Mouse (Mus musculus): Measurements from ENCODE around the gene Utp4. TPM values are rescaled to one million over a fixed set of nuclear protein-coding genes. Genes with fewer than 3 reads are reported as not detected.

The Utp4 gene
- polyA plus RNA-seq, 1 experiment from 2014 or later, result 111 TPM

DNA sequence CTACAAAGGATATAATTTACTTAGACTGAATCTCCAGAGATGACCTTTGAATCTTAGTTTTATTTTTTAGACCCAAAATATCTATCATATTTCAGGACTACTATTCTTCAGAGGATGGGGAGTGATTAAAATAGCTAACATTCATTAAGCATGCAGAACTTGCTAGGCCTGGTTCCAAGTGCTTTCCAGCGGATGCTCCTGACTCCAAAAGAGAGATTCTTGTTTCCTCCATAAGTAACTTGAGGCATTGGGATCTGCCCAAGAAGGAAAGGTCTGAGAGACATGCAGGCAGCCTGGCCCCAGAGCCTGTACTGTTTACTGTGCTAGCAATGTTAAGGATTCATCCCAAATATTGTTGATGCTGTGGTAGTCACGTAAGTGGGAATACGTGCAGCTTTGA, 68.9 kb downstream of the Utp4 start:
- H3K27me3 ChIP-seq (replicated peaks; ENCODE audit: control insufficient read depth, insufficient read depth, low read length), result no peaks in the 10 kb centered on the region
- H3K27ac ChIP-seq (ENCODE audit: low read depth, low read length), result no peak overlapping the region
- H3K4me1 ChIP-seq (replicated peaks; ENCODE audit: control insufficient read depth, insufficient read depth, low read length), result no peaks in the 10 kb centered on the region
- 87% methylated on average over 3 of the region's 3 CpGs for whole genome bisulfite sequencing
- no peak overlapping the region for H3K4me2 ChIP-seq
- H3K36me3 ChIP-seq (ENCODE audit: control insufficient read depth, insufficient read depth, low read length), result no peaks in the 10 kb centered on the region
- no peak for DNase-seq (ENCODE audit: low spot score)
- no peak overlapping the region for H3K9ac ChIP-seq (ENCODE audit: low read depth, low read length)
- no peak for ATAC-seq (replicated peaks; ENCODE audit: low FRiP score)
- H3K9me3 ChIP-seq (ENCODE audit: control insufficient read depth, low read length), result no peaks in the 10 kb centered on the region
- no peak overlapping the region for H3K4me3 ChIP-seq (ENCODE audit: low read depth, low read length)

DNA sequence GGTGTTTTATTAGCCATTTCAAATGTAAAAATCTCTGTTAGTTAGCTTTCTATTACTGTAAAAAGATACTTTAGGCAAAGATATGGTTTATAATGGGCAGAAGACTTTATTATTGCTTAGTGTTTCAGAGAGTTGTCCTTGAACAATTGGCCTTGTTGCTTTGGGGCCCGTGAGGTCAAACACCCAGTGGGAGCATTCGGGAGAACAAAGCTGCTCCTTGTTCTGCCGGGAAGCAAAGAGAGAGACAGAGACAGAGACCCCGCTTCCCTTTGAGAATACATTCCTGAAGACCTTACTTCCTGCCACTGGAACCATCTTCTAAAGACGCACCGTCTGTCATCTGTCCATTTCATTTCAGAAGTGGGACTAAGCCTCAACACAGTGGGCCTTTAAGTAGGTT, 69.9 kb downstream of the Utp4 start:
- Histone ChIP-seq H3K27ac (ENCODE audit: low read depth, low read length) (no peak overlapping the region), H3K36me3 (ENCODE audit: control insufficient read depth, insufficient read depth, low read length) (no peaks in the 10 kb centered on the region), H3K4me2 (no peak overlapping the region), H3K9ac (ENCODE audit: low read depth, low read length) (no peak overlapping the region), H3K9me3 (ENCODE audit: control insufficient read depth, low read length) (no peaks in the 10 kb centered on the region), H3K4me3 (ENCODE audit: low read depth, low read length) (no peak overlapping the region), H3K27me3 (replicated peaks; ENCODE audit: control insufficient read depth, insufficient read depth, low read length) (no peaks in the 10 kb centered on the region), H3K4me1 (replicated peaks; ENCODE audit: control insufficient read depth, insufficient read depth, low read length) (no peaks in the 10 kb centered on the region)
- ATAC-seq (replicated peaks; ENCODE audit: low FRiP score) (no peak), DNase-seq (ENCODE audit: low spot score) (no peak)
- 83% methylated on average over 6 of the region's 6 CpGs for WGBS

DNA sequence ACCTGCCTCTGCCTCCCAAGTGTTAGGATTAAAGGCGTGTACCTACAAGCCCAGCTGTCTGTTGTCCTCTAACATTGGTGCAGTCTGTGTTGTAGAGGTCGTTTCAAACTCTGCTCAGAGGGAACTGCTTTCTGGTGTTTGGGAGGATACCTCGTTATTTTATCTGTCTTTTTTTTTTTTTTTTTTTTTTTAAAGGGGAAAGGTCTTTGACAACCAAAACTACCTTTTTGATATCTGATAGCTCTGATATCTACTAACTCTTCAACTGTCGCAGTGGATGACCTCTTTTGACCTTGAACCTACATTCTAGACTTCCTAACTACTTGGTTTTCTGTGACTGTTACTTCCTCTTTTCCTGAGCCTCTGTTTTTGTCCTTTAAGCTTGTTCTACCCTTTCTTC, 71.1 kb downstream of the Utp4 start:
- H3K27me3 ChIP-seq (replicated peaks; ENCODE audit: control insufficient read depth, insufficient read depth, low read length), result no peaks in the 10 kb centered on the region
- H3K36me3 ChIP-seq (ENCODE audit: control insufficient read depth, insufficient read depth, low read length), result no peaks in the 10 kb centered on the region
- no peak overlapping the region for H3K27ac ChIP-seq (ENCODE audit: low read depth, low read length)
- H3K9ac ChIP-seq (ENCODE audit: low read depth, low read length), result no peak overlapping the region
- H3K4me1 ChIP-seq (replicated peaks; ENCODE audit: control insufficient read depth, insufficient read depth, low read length), result no peaks in the 10 kb centered on the region
- DNase-seq (ENCODE audit: low spot score) (no peak), ATAC-seq (replicated peaks; ENCODE audit: low FRiP score) (no peak)
- H3K9me3 ChIP-seq (ENCODE audit: control insufficient read depth, low read length), result no peaks in the 10 kb centered on the region
- WGBS, result 41% methylated on average over 4 of the region's 4 CpGs
- no peak overlapping the region for H3K4me3 ChIP-seq (ENCODE audit: low read depth, low read length)
- no peak overlapping the region for H3K4me2 ChIP-seq

DNA sequence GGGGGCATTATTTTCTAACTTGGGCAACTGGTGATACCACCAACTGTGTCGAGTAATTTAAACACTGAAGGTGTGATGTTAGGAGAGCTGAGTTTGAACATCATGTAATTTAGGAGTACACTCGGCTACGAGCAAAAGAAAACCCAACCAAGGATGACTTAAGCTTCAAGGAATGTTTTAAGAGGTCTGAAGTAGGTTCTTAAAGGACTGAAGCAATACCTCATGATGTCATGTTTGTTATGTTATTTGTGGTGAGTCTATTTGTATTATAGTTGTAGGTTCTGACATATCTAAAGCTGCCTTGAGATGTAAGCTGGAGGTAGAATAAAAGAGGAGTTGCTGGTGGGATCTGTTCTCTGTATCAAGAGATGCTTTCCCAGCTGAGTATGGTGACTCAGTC, 76.5 kb downstream of the Utp4 start:
- ATAC-seq (replicated peaks; ENCODE audit: low FRiP score), result no peak
- no peak overlapping the region for H3K4me2 ChIP-seq
- no peak overlapping the region for H3K4me3 ChIP-seq (ENCODE audit: low read depth, low read length)
- no peak overlapping the region for H3K27ac ChIP-seq (ENCODE audit: low read depth, low read length)
- no peaks in the 10 kb centered on the region for H3K4me1 ChIP-seq (replicated peaks; ENCODE audit: control insufficient read depth, insufficient read depth, low read length)
- 65% methylated on average over 3 of the region's 3 CpGs for WGBS
- no peaks in the 10 kb centered on the region for H3K27me3 ChIP-seq (replicated peaks; ENCODE audit: control insufficient read depth, insufficient read depth, low read length)
- H3K9me3 ChIP-seq (ENCODE audit: control insufficient read depth, low read length), result no peaks in the 10 kb centered on the region
- no peak overlapping the region for H3K9ac ChIP-seq (ENCODE audit: low read depth, low read length)
- no peaks in the 10 kb centered on the region for H3K36me3 ChIP-seq (ENCODE audit: control insufficient read depth, insufficient read depth, low read length)
- DNase-seq (ENCODE audit: low spot score), result no peak

DNA sequence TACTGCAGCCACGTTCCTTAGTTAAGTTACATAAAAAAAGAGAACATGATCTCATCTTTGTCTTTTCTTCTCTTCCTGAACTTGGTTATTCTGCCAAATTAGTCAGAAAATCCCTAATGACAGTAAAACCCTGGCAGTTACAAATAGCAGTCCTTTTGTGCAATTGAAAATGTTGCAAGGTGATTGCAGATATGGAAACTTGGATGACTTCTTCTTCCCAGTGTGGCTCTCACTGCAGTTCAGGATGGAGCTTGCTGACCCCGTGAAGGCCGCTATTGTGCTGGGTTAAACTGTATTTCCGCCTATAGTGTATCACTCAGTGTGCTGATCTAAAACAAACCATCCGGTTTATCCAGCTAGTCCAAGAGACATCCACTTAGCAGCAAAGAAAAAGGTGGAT, 78.5 kb downstream of the Utp4 start:
- WGBS, result 74% methylated on average over 5 of the region's 5 CpGs
- no peaks in the 10 kb centered on the region for H3K4me1 ChIP-seq (replicated peaks; ENCODE audit: control insufficient read depth, insufficient read depth, low read length)
- H3K9ac ChIP-seq (ENCODE audit: low read depth, low read length), result no peak overlapping the region
- H3K4me2 ChIP-seq, result no peak overlapping the region
- no peak overlapping the region for H3K27ac ChIP-seq (ENCODE audit: low read depth, low read length)
- H3K27me3 ChIP-seq (replicated peaks; ENCODE audit: control insufficient read depth, insufficient read depth, low read length), result no peaks in the 10 kb centered on the region
- DNase-seq (ENCODE audit: low spot score) (no peak), ATAC-seq (replicated peaks; ENCODE audit: low FRiP score) (no peak)
- no peaks in the 10 kb centered on the region for H3K9me3 ChIP-seq (ENCODE audit: control insufficient read depth, low read length)
- no peaks in the 10 kb centered on the region for H3K36me3 ChIP-seq (ENCODE audit: control insufficient read depth, insufficient read depth, low read length)
- H3K4me3 ChIP-seq (ENCODE audit: low read depth, low read length), result no peak overlapping the region

Other genes with a start within 250 kb of the Utp4 start
- gene Tango6, start 210.6 kb upstream of the Utp4 start, polyA plus RNA-seq (2014; fragmentation: Nextera tagmentation; extraction: Ambion mirVana), result 8.8 and 9.6 TPM in 2 replicates
- 0.07 and 0.09 TPM in 2 replicates for gene Has3, start 23.4 kb upstream of the Utp4 start, polyA plus RNA-seq (2014; fragmentation: Nextera tagmentation; extraction: Ambion mirVana)
- gene Sntb2, start 42.1 kb downstream of the Utp4 start, polyA plus RNA-seq (2014; fragmentation: Nextera tagmentation; extraction: Ambion mirVana), result 4.2 and 4.9 TPM in 2 replicates
- gene Vps4a, start 137.6 kb downstream of the Utp4 start, polyA plus RNA-seq (2014; fragmentation: Nextera tagmentation; extraction: Ambion mirVana), result 49.8 and 52.4 TPM in 2 replicates
- gene Pdf, start 155.0 kb downstream of the Utp4 start, polyA plus RNA-seq (2014; fragmentation: Nextera tagmentation; extraction: Ambion mirVana), result 44.9 and 45.5 TPM in 2 replicates
- 40.4 and 40.6 TPM in 2 replicates for gene Cog8, start 163.1 kb downstream of the Utp4 start, polyA plus RNA-seq (2014; fragmentation: Nextera tagmentation; extraction: Ambion mirVana)
- gene Nip7, start 163.2 kb downstream of the Utp4 start, polyA plus RNA-seq (2014; fragmentation: Nextera tagmentation; extraction: Ambion mirVana), result 131 and 132 TPM in 2 replicates
- 4.8 and 5.9 TPM in 2 replicates for gene Tmed6, start 172.0 kb downstream of the Utp4 start, polyA plus RNA-seq (2014; fragmentation: Nextera tagmentation; extraction: Ambion mirVana)
- gene Terf2, start 202.9 kb downstream of the Utp4 start, polyA plus RNA-seq (2014; fragmentation: Nextera tagmentation; extraction: Ambion mirVana), result 8.7 and 11.3 TPM in 2 replicates